Mouse (Mus musculus) kidney, adult 2 months (tissue): ENCODE data around the gene Gal3st3.

ENCODE experiments used
- CTCF ChIP-seq: fragments of 200-500 bp; conservative IDR thresholded peaks from 2 replicates; pipeline ENCODE4 v1.5.1; 2011; ENCODE audit warnings: low read depth, mild to moderate bottlenecking, control low read depth, low read length, moderate library complexity, mixed read lengths; ENCODE audit not compliant: insufficient read depth, insufficient read length
- POLR2A ChIP-seq: fragments of 200-500 bp; IDR thresholded peaks from one replicate; pipeline ENCODE4 v1.6.1; 2011; ENCODE audit warnings: low read depth, low read length, control low read depth

DNA sequence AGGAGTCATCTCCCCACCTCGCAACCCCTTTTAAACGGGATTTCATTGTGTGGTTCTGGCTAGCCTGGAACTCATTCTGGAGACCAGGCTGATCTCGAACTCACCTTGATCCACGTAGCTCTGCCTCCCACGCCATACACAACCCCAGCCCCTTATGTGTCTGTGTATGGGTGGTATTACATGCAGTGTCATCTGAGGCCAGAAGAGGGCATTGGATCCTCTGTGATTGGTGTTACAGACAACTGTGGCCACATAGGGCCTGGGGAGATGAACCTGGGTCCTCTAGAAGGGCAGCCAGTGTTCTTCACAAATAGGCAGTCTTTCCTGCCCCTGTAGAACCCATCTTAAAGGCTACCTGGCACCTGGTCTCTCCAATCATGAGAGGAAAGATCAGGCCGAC, 8.1 kb downstream of the Gal3st3 start:
- TF ChIP-seq CTCF (no peak; the same call in 1 of the 2 replicates), POLR2A (no peak)
